Mouse (Mus musculus): ENCODE measurements around the gene Adgrl2.

The Adgrl2 gene

GRCm38 (mm10) chr3:148990531-148991003 lies at the start of gene Adgrl2:
Gene Adgrl2 (minus strand): TSS chr3:148990555.
- no peak for DNase-seq (ENCODE audit: low read depth, low spot score)

GRCm38 (mm10) chr3:149038771-149039170 lies 48.4 kb upstream of the Adgrl2 start:
- DNase-seq (ENCODE audit: low read depth, low spot score): no peak

GRCm38 (mm10) chr3:149019925-149020324 lies 29.6 kb upstream of the Adgrl2 start:
- no peak for DNase-seq (ENCODE audit: low read depth, low spot score)

- DNase-seq (ENCODE audit: low read depth, low spot score): no peak
These were observed 19.0 kb upstream of the Adgrl2 start for GRCm38 (mm10) chr3:149009311-149009710.

- no peak for DNase-seq (ENCODE audit: low read depth, low spot score)
These were observed 18.3 kb upstream of the Adgrl2 start for GRCm38 (mm10) chr3:149008634-149009023.

- no peak for DNase-seq (ENCODE audit: low read depth, low spot score)
These were observed 17.7 kb upstream of the Adgrl2 start for GRCm38 (mm10) chr3:149007860-149008633.

- no peak for DNase-seq (ENCODE audit: low read depth, low spot score)
These were observed 11.0 kb upstream of the Adgrl2 start for GRCm38 (mm10) chr3:149001364-149001763.

- no peak for DNase-seq (ENCODE audit: low read depth, low spot score)
These were observed 8.3 kb upstream of the Adgrl2 start for GRCm38 (mm10) chr3:148998661-148999060.

GRCm38 (mm10) chr3:148991056-148991455 lies 701 bp upstream of the Adgrl2 start:
- no peak for DNase-seq (ENCODE audit: low read depth, low spot score)

- no peak for DNase-seq (ENCODE audit: low read depth, low spot score)
These were observed 381 bp downstream of the Adgrl2 start for GRCm38 (mm10) chr3:148989818-148990530.

GRCm38 (mm10) chr3:148988996-148989817 lies 1.1 kb downstream of the Adgrl2 start:
- no peak for DNase-seq (ENCODE audit: low read depth, low spot score)

- DNase-seq (ENCODE audit: low read depth, low spot score): no peak
These were observed 1.9 kb downstream of the Adgrl2 start for GRCm38 (mm10) chr3:148988293-148988995.

- no peak for DNase-seq (ENCODE audit: low read depth, low spot score)
These were observed 2.6 kb downstream of the Adgrl2 start for GRCm38 (mm10) chr3:148987591-148988292.

GRCm38 (mm10) chr3:148986894-148987590 lies 3.3 kb downstream of the Adgrl2 start:
- DNase-seq (ENCODE audit: low read depth, low spot score): no peak

GRCm38 (mm10) chr3:148986296-148986893 lies 4.0 kb downstream of the Adgrl2 start:
- DNase-seq (ENCODE audit: low read depth, low spot score): no peak

GRCm38 (mm10) chr3:148984326-148984725 lies 6.0 kb downstream of the Adgrl2 start:
- no peak for DNase-seq (ENCODE audit: low read depth, low spot score)

- no peak for DNase-seq (ENCODE audit: low read depth, low spot score)
These were observed 8.0 kb downstream of the Adgrl2 start for GRCm38 (mm10) chr3:148982370-148982769.

- DNase-seq (ENCODE audit: low read depth, low spot score): no peak
These were observed 8.6 kb downstream of the Adgrl2 start for GRCm38 (mm10) chr3:148981776-148982175.

GRCm38 (mm10) chr3:148978541-148978940 lies 11.8 kb downstream of the Adgrl2 start:
- no peak for DNase-seq (ENCODE audit: low read depth, low spot score)

- DNase-seq (ENCODE audit: low read depth, low spot score): no peak
These were observed 12.5 kb downstream of the Adgrl2 start for GRCm38 (mm10) chr3:148977838-148978237.

Data from brain, embryonic 18.5 days (tissue).